Mouse (Mus musculus) heart, adult 2 months (tissue): ENCODE measurements at regions not wholly inside any gene's neighbourhood (a gene's known extent, or its start where the extent isn't known, plus 50 kb on each side); places are given as distances from the start of the nearest gene placed in this dataset.

Source experiments
- DNase-seq, 2 experiments: peaks; one replicate each; pipeline ENCODE4 v3.0.0; 2021
- H3K27ac ChIP-seq: fragments of 200-600 bp; 2 replicates; pipeline ENCODE4 v1.8.1; 2022
- H3K27me3 ChIP-seq: fragments of 200-500 bp; 2 replicates; pipeline ENCODE4 v1.6.1; 2012; ENCODE audit warnings: mild to moderate bottlenecking, low read length, inconsistent platforms, mixed read lengths; ENCODE audit not compliant: control insufficient read depth, insufficient read depth
- H3K36me3 ChIP-seq: fragments of 200-500 bp; 2 replicates; pipeline ENCODE4 v1.6.1; 2012; ENCODE audit warnings: low read length, inconsistent platforms; ENCODE audit not compliant: control insufficient read depth, insufficient read depth
- H3K4me1 ChIP-seq: fragments of 200-500 bp; 2 replicates; pipeline ENCODE4 v1.6.1; 2011; ENCODE audit warnings: low read length; ENCODE audit not compliant: control insufficient read depth, insufficient read depth
- H3K4me3 ChIP-seq: fragments of 200-600 bp; 2 replicates; pipeline ENCODE4 v1.8.1; 2022
- H3K79me2 ChIP-seq: fragments of 200-500 bp; replicated peaks from 2 replicates; pipeline ENCODE4 v1.6.1; 2012; ENCODE audit warnings: mild to moderate bottlenecking, inconsistent platforms, low read length, moderate library complexity, mixed read lengths; ENCODE audit not compliant: control insufficient read depth, insufficient read depth
- H3K9ac ChIP-seq: fragments of 200-500 bp; 2 replicates; pipeline ENCODE4 v1.6.1; 2012; ENCODE audit warnings: low read depth, mild to moderate bottlenecking, control low read depth, inconsistent platforms, low read length, mixed read lengths
- CTCF ChIP-seq: fragments of 200-600 bp; IDR thresholded peaks from 2 replicates; pipeline ENCODE4 v1.8.1; 2022; ENCODE audit warnings: antibody characterized with exemption, mild to moderate bottlenecking, moderate library complexity
- EP300 ChIP-seq: fragments of 200-500 bp; IDR thresholded peaks from 2 replicates; pipeline ENCODE4 v1.6.1; 2011; ENCODE audit warnings: low read depth, low read length, control low read depth; ENCODE audit not compliant: insufficient read depth
- POLR2A ChIP-seq: fragments of 200-500 bp; IDR thresholded peaks from 2 replicates; pipeline ENCODE4 v1.6.1; 2011; ENCODE audit warnings: mild to moderate bottlenecking, low read depth, low read length, control low read depth; ENCODE audit not compliant: insufficient read depth
- WGBS: fragments of 180-500 bp; shearing (Covaris S2); methylation state at CpG from one replicate; pipeline ENCODE4 v1.1.7; 2018; 5-methylcytosine and 5-hydroxymethylcytosine counted together
- intact Hi-C: fragments of 180-260 bp; cut with DNase I; formaldehyde crosslinking; loops from one replicate; pipeline ENCODE4 v1.15.1; 2025

GRCm38 (mm10) chr3:40076824-40077223 is 454.3 kb upstream of the Intu start:
- no peak for DNase-seq
- no peaks in the 10 kb centered on the region for H3K79me2 ChIP-seq
- H3K4me1 ChIP-seq: no peaks in the 10 kb centered on the region
- 73% methylated on average over 4 of the region's 4 CpGs for WGBS
- intact Hi-C loops: no loop called here
- H3K4me3 ChIP-seq: no peak overlapping the region
- no peak overlapping the region for H3K9ac ChIP-seq
- H3K36me3 ChIP-seq: no peaks in the 10 kb centered on the region
- no peak for TF ChIP-seq CTCF
- TF ChIP-seq EP300: no peak
- TF ChIP-seq POLR2A: no peak
- H3K27me3 ChIP-seq: no peaks in the 10 kb centered on the region
- no peak overlapping the region for H3K27ac ChIP-seq

- Histone ChIP-seq H3K27me3 (no peaks in the 10 kb centered on the region; the same call in 1 of the 2 replicates), H3K4me1 (no peaks in the 10 kb centered on the region), H3K27ac (no peak overlapping the region), H3K79me2 (no peaks in the 10 kb centered on the region), H3K9ac (no peak overlapping the region), H3K36me3 (no peaks in the 10 kb centered on the region), H3K4me3 (no peak overlapping the region)
- no peak for DNase-seq
- TF ChIP-seq CTCF (no peak), EP300 (no peak), POLR2A (no peak)
- WGBS: 66% methylated on average over 2 of the region's 2 CpGs
- intact Hi-C loops: no loop called here
Observed at GRCm38 (mm10) chr3:40085116-40085515, 446.0 kb upstream of the Intu start.

GRCm38 (mm10) chr3:40091773-40092343 is 439.2 kb upstream of the Intu start:
- no peaks in the 10 kb centered on the region for H3K36me3 ChIP-seq
- no peaks in the 10 kb centered on the region for H3K79me2 ChIP-seq
- H3K4me3 ChIP-seq: no peak overlapping the region
- H3K9ac ChIP-seq: no peak overlapping the region
- intact Hi-C loops: no loop called here
- 67% methylated on average over 13 of the region's 13 CpGs for WGBS
- no peak overlapping the region for H3K27ac ChIP-seq
- no peak for DNase-seq
- H3K27me3 ChIP-seq: no peaks in the 10 kb centered on the region; the same call in 1 of the 2 replicates
- no peaks in the 10 kb centered on the region for H3K4me1 ChIP-seq
- TF ChIP-seq POLR2A: no peak
- TF ChIP-seq EP300: no peak
- TF ChIP-seq CTCF: no peak

GRCm38 (mm10) chr3:40092765-40093368 is 438.2 kb upstream of the Intu start:
- H3K4me3 ChIP-seq: no peak overlapping the region
- intact Hi-C loops: no loop called here
- H3K79me2 ChIP-seq: no peaks in the 10 kb centered on the region
- no peaks in the 10 kb centered on the region; the same call in 1 of the 2 replicates for H3K27me3 ChIP-seq
- 78% methylated on average over 8 of the region's 8 CpGs for whole genome bisulfite sequencing
- H3K36me3 ChIP-seq: no peaks in the 10 kb centered on the region
- no peak for DNase-seq
- TF ChIP-seq CTCF (no peak), POLR2A (no peak), EP300 (no peak)
- no peaks in the 10 kb centered on the region for H3K4me1 ChIP-seq
- H3K27ac ChIP-seq: no peak overlapping the region
- H3K9ac ChIP-seq: no peak overlapping the region

GRCm38 (mm10) chr3:40094040-40094439 is 437.0 kb upstream of the Intu start:
- H3K4me1 ChIP-seq: no peaks in the 10 kb centered on the region
- DNase-seq: no peak
- intact Hi-C loops: no loop called here
- H3K79me2 ChIP-seq: no peaks in the 10 kb centered on the region
- no peaks in the 10 kb centered on the region for H3K36me3 ChIP-seq
- 85% methylated on average over 6 of the region's 6 CpGs for WGBS
- TF ChIP-seq EP300 (no peak), CTCF (no peak), POLR2A (no peak)
- no peak overlapping the region for H3K27ac ChIP-seq
- H3K9ac ChIP-seq: no peak overlapping the region
- H3K4me3 ChIP-seq: no peak overlapping the region
- H3K27me3 ChIP-seq: no peaks in the 10 kb centered on the region; the same call in 1 of the 2 replicates

GRCm38 (mm10) chr3:40094701-40095100 is 436.4 kb upstream of the Intu start:
- intact Hi-C loops: no loop called here
- TF ChIP-seq CTCF (no peak), POLR2A (no peak), EP300 (no peak)
- no peak overlapping the region for H3K27ac ChIP-seq
- H3K36me3 ChIP-seq: no peaks in the 10 kb centered on the region
- no peaks in the 10 kb centered on the region for H3K4me1 ChIP-seq
- H3K4me3 ChIP-seq: no peak overlapping the region
- no peak overlapping the region for H3K9ac ChIP-seq
- H3K79me2 ChIP-seq: no peaks in the 10 kb centered on the region
- no peaks in the 10 kb centered on the region; the same call in 1 of the 2 replicates for H3K27me3 ChIP-seq
- no peak for DNase-seq
